Mouse (Mus musculus) left cerebral cortex, adult 6 months (tissue): ENCODE data around the gene Zic5. TPM values are rescaled to one million over a fixed set of nuclear protein-coding genes. Genes with fewer than 3 reads are reported as not detected.

ENCODE experiments used
- long read RNA-seq, 2 experiments: library from polyadenylated mRNA; unstranded; transcript quantifications; one replicate each; pipeline ENCODE4 v2.0.0; 2019 to 2020
- polyA plus RNA-seq: library from polyadenylated mRNA; unstranded; fragments of <200 nt; fragmentation: Nextera tagmentation; gene quantifications from 2 replicates; pipeline ENCODE4 v1.2.3, GENCODE M21; 2021

The Zic5 gene
- 1.1 and 1.2 TPM in 2 replicates for polyA plus RNA-seq
- long read RNA-seq, experiment 1, full-length matches to known transcripts, result 8 of 8 reads
- long read RNA-seq, experiment 1, partial matches to known transcripts, result 0 of 8 reads
- long read RNA-seq, experiment 1, other reads (novel, unspliced or antisense), result 0 of 8 reads
- long read RNA-seq, experiment 2, full-length matches to known transcripts, result 1 of 5 reads
- long read RNA-seq, experiment 2, partial matches to known transcripts, result 0 of 5 reads
- long read RNA-seq, experiment 2, other reads (novel, unspliced or antisense), result 4 of 5 reads

GRCm38 (mm10) chr14:122464763-122465741 is at the start of gene Zic5:
Gene Zic5 (minus strand): TSS chr14:122465677.

GRCm38 (mm10) chr14:122490441-122491328 is 25.2 kb upstream of the Zic5 start, which contains the start of gene Gm10837:
Gene Gm10837 (plus strand): TSS chr14:122490586.

GRCm38 (mm10) chr14:122474891-122475556 is 9.5 kb upstream of the Zic5 start, which contains the start of gene Zic2:
Gene Zic2 (plus strand): TSS chr14:122475435.

GRCm38 (mm10) chr14:122450496-122451382 is 14.7 kb downstream of the Zic5 start, which contains the start of gene Gm5089:
Gene Gm5089 (minus strand): TSS chr14:122451115.

Other genes with a start within 250 kb of the Zic5 start
- gene Gm5089, start 14.6 kb downstream of the Zic5 start, polyA plus RNA-seq, result not detected in 2 replicates
- 2.0 and 4.1 TPM in 2 replicates for gene Zic2, start 9.8 kb upstream of the Zic5 start, polyA plus RNA-seq
- not detected in 2 replicates for gene Gm10837, start 24.9 kb upstream of the Zic5 start, polyA plus RNA-seq
- 15.2 and 15.9 TPM in 2 replicates for gene Pcca, start 68.6 kb upstream of the Zic5 start, polyA plus RNA-seq